Mouse (Mus musculus): Measurements from ENCODE around the gene Id1. TPM values are rescaled to one million over a fixed set of nuclear protein-coding genes. Genes with fewer than 3 reads are reported as not detected.
A peak's percentile ranks its signal among the peaks of the same experiment; 100 is the strongest.

Id1 gene
- polyA plus RNA-seq, 1 experiment from 2014 or later = 35.7 TPM

DNA sequence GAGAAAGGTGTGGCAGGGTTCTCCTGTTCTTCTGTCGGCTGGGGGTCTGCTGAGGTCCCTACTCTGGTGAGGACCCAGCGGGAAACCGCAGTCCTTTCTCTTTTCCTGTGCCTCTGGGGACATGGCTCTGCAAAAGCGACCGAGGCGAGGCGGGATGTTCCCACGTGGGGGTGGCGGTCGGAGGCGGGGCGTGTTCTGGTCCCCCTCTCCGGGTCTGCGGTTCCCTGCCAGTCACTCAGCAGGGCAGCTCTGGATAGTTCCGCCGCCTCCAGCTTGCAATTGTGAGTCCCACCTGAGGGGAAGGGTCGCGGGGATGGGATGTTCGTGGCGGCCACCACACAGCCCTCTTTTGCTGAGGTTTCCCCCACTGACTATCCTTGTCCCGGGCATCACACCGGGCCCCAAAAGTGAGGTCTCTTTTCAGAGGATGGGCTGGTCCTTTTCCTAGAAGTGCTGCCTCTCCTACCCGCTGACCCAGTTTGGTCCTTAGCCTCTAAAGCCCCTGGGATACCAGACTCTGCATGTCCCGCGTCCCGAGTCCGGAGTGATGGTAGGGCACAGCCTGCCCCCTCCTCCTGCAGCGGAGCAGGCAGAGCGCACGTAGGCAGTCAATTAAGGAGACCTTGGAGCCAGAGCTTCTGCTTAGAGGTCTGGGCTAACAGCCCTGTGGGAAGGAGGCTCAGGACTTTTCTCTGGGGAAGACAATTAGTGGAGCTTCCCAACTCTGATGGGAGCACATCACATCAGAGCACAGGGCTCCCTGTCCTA, 18.1 kb downstream of the Id1 start, which contains the start of gene Cox4i2:
TSS of gene Cox4i2 (plus strand) at position 230 of the 768 bp plus-strand sequence.
- Histone ChIP-seq H3K27ac (ENCODE audit: low read length) (no peak within 1 kb of the TSS), H3K36me3 (ENCODE audit: control insufficient read depth, insufficient read depth, low read length) (no peaks in the 10 kb centered on the region), H3K9me3 (replicated peaks; ENCODE audit: control insufficient read depth, low read length, poor library complexity, severe bottlenecking) (no peaks in the 10 kb centered on the region), H3K4me2 (ENCODE audit: low read length) (peak within 1 kb of the TSS; percentile 48), H3K4me3 (ENCODE audit: low read depth, low read length) (peak within 1 kb of the TSS; percentile 16), H3K27me3 (ENCODE audit: control insufficient read depth, insufficient read depth, low read depth, low read length) (no peaks in the 10 kb centered on the region), H3K9ac (ENCODE audit: low read depth, low read length) (peak within 1 kb of the TSS; percentile 34; the same call in 1 of the 2 replicates), H3K4me1 (ENCODE audit: control insufficient read depth, insufficient read depth, low read length) (peaks cover 7% of the 10 kb centered on the region; the same call in 1 of the 2 replicates)
- 0 out of 2 replicates have a peak, but pooled peaks have one; percentile 45 for ATAC-seq
- 2% methylated on average over 30 of the region's 30 CpGs for WGBS

DNA sequence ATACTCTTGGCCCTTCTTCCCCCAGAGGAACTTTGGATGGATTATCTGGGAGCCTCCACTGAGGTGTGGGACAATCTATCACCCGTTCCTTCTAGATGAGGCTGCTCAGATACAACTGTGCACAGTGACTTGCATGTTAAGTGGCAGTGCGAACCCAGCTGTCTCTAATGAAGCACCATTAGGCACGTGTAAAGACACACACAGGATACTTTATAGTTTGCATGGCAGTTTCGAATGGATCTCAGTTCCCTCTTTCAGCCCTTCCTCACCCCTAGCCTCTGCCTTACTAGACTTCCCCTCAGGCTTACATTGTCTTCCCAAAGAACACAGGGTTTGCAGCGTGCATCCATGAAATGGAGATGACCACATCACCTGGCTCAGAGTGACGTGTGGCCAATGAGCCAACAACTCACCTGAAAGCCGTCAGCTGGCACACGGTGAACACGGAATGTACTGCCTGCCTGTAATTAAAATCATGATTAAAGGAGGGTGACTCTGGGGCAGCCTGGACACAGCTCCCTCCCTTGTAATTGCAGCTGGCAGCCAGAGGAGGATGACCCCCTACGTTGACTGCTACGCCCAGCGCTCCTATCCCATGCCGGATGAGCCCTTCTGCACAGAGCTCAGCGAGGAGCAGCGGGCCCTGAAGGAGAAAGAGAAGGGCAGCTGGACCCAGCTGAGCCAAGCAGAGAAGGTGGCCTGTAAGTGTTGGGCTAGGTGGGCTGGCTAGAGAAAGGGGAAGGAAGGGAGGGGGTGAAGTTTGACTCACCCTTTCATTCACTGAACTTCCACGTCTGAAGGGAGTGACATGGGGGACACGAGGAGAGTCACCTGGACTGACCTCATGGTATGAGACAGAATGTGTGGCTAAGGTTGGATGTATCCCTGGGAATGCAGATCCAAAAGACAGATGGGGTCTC, 20.7 kb downstream of the Id1 start:
- no peak for ATAC-seq
- no peaks in the 10 kb centered on the region for H3K9me3 ChIP-seq (replicated peaks; ENCODE audit: control insufficient read depth, low read length, poor library complexity, severe bottlenecking)
- H3K9ac ChIP-seq (ENCODE audit: low read depth, low read length) = no peak overlapping the region
- 64% methylated on average over 17 of the region's 17 CpGs for WGBS
- no peaks in the 10 kb centered on the region for H3K27me3 ChIP-seq (ENCODE audit: control insufficient read depth, insufficient read depth, low read depth, low read length)
- no peak overlapping the region for H3K4me2 ChIP-seq (ENCODE audit: low read length)
- no peaks in the 10 kb centered on the region for H3K36me3 ChIP-seq (ENCODE audit: control insufficient read depth, insufficient read depth, low read length)
- no peak overlapping the region for H3K4me3 ChIP-seq (ENCODE audit: low read depth, low read length)
- H3K27ac ChIP-seq (ENCODE audit: low read length) = no peak overlapping the region
- H3K4me1 ChIP-seq (ENCODE audit: control insufficient read depth, insufficient read depth, low read length) = peaks cover 7% of the 10 kb centered on the region; the same call in 1 of the 2 replicates

DNA sequence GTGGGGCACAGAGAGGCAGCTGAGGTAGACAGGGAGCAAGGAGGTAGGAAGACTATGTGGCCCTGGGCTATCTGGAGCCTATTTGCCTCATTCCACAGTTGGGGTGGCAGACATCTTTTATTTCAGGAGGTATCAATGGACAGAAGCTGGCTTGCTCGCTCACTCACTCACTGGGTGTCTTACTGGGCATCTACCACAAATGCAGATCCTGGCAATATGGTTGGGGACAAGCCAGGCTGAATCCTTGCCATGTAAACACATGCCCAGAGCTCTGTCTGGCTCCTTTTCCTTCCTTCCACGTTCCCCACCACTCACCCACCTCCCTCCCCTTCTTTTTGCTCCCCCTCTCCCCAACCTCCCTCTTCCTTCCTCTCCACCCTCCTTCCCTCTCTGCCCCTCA, 21.4 kb downstream of the Id1 start:
- H3K27ac ChIP-seq (ENCODE audit: low read length) = no peak overlapping the region
- no peak overlapping the region for H3K9ac ChIP-seq (ENCODE audit: low read depth, low read length)
- no peaks in the 10 kb centered on the region for H3K9me3 ChIP-seq (replicated peaks; ENCODE audit: control insufficient read depth, low read length, poor library complexity, severe bottlenecking)
- no peak overlapping the region for H3K4me2 ChIP-seq (ENCODE audit: low read length)
- no peaks in the 10 kb centered on the region for H3K27me3 ChIP-seq (ENCODE audit: control insufficient read depth, insufficient read depth, low read depth, low read length)
- 59% methylated on average over 2 of the region's 2 CpGs for WGBS
- no peaks in the 10 kb centered on the region for H3K36me3 ChIP-seq (ENCODE audit: control insufficient read depth, insufficient read depth, low read length)
- H3K4me3 ChIP-seq (ENCODE audit: low read depth, low read length) = no peak overlapping the region
- ATAC-seq = no peak
- H3K4me1 ChIP-seq (ENCODE audit: control insufficient read depth, insufficient read depth, low read length) = peaks cover 7% of the 10 kb centered on the region; the same call in 1 of the 2 replicates

DNA sequence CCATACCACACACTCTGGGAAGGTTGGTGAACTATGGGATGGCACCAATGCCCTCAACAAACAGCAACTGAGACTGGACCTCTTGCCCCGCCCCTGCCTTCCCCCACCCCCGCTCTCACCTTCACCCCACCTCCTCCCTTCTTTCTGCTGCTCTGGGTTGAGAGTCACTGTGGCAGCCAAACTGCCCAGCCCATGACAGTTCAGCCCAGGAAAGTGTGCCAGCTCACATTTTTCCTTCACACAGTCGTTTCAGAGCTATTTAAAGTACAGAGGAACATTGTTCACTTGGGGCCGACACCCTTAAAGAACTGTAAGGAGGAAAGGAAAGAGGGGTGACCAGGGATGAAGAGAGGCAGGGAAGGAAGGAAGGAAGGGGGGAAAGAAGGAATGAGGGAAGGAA, 22.3 kb downstream of the Id1 start:
- no peak for ATAC-seq
- Histone ChIP-seq H3K4me3 (ENCODE audit: low read depth, low read length) (no peak overlapping the region), H3K27ac (ENCODE audit: low read length) (no peak overlapping the region), H3K36me3 (ENCODE audit: control insufficient read depth, insufficient read depth, low read length) (no peaks in the 10 kb centered on the region), H3K9ac (ENCODE audit: low read depth, low read length) (no peak overlapping the region), H3K27me3 (ENCODE audit: control insufficient read depth, insufficient read depth, low read depth, low read length) (no peaks in the 10 kb centered on the region), H3K4me1 (ENCODE audit: control insufficient read depth, insufficient read depth, low read length) (peaks cover 7% of the 10 kb centered on the region; the same call in 1 of the 2 replicates), H3K4me2 (ENCODE audit: low read length) (no peak overlapping the region), H3K9me3 (replicated peaks; ENCODE audit: control insufficient read depth, low read length, poor library complexity, severe bottlenecking) (no peaks in the 10 kb centered on the region)
- WGBS = 63% methylated on average over 4 of the region's 4 CpGs

DNA sequence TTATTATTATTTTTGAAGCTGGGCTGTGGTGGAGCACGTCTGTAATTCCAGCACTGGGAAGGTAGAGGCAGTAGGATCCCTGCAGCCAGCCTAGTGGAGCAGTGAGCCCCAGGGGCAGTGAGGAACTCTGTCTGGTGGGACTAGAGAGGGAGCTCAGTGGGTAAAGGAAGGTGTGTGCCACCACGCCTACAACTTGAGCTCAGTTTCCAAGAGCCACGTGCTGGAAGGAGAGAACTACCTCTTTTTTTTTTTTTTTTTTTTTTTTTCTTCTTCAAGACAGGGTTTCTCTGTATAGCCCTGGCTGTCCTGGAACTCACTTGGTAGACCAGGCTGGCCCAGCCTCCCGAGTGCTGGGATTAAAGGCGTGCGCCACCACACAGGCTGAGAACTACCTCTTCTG, 27.3 kb downstream of the Id1 start:
- Histone ChIP-seq H3K4me2 (ENCODE audit: low read length) (no peak overlapping the region), H3K36me3 (ENCODE audit: control insufficient read depth, insufficient read depth, low read length) (no peaks in the 10 kb centered on the region), H3K4me3 (ENCODE audit: low read depth, low read length) (no peak overlapping the region), H3K9ac (ENCODE audit: low read depth, low read length) (no peak overlapping the region), H3K4me1 (ENCODE audit: control insufficient read depth, insufficient read depth, low read length) (peaks cover 7% of the 10 kb centered on the region), H3K27me3 (ENCODE audit: control insufficient read depth, insufficient read depth, low read depth, low read length) (no peaks in the 10 kb centered on the region), H3K9me3 (replicated peaks; ENCODE audit: control insufficient read depth, low read length, poor library complexity, severe bottlenecking) (no peaks in the 10 kb centered on the region), H3K27ac (ENCODE audit: low read length) (no peak overlapping the region)
- WGBS = 78% methylated on average over 6 of the region's 6 CpGs
- no peak for ATAC-seq

DNA sequence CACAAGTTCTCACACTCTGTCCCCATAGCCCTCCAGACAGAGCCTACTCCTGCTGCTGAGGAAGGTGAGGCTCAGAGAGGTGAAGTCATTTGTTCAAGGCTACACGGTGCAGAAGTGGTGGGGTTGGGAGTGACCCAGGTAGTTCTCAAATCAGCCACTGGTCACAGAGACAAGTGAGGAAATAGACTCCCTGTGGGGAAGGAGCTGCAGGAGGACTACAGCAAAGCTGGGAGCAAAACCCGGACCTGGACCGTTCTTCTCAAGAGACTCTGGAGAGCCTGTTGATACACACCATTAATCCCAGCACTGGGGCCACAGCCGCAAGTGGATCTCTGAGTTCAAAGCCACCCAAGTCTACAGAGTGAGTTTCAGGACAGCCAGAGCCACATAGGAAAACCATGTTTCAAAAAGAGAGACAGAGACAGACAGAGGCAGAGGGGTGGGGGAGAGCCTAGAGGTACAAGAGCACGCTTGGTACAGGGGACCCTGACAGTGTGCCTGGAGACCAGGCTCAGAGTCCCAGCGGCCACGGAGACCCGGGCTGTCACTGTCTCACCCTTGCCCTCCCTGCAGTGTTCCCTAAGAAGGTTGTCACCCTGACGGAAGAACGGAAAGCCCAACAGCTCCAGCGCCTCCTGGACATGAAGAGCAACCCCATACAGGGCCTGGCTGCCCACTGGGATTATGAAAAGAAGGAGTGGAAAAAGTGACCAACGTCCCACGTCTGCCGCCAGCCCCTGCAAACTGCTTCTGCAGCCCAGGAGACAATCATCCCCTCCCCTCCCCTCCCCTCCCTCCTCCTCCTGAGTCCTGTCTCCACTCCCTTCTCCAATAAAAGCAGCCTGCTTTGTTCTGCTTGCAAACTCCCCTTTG, 28.4 kb downstream of the Id1 start:
- Histone ChIP-seq H3K4me1 (ENCODE audit: control insufficient read depth, insufficient read depth, low read length) (peaks cover 7% of the 10 kb centered on the region), H3K27ac (ENCODE audit: low read length) (no peak overlapping the region), H3K9me3 (replicated peaks; ENCODE audit: control insufficient read depth, low read length, poor library complexity, severe bottlenecking) (no peaks in the 10 kb centered on the region), H3K27me3 (ENCODE audit: control insufficient read depth, insufficient read depth, low read depth, low read length) (no peaks in the 10 kb centered on the region), H3K9ac (ENCODE audit: low read depth, low read length) (no peak overlapping the region), H3K4me3 (ENCODE audit: low read depth, low read length) (no peak overlapping the region), H3K36me3 (ENCODE audit: control insufficient read depth, insufficient read depth, low read length) (no peaks in the 10 kb centered on the region), H3K4me2 (ENCODE audit: low read length) (peak overlapping the region; percentile 31; the same call in 1 of the 2 replicates)
- 3% methylated on average over 14 of the region's 14 CpGs for WGBS
- ATAC-seq = no peak

DNA sequence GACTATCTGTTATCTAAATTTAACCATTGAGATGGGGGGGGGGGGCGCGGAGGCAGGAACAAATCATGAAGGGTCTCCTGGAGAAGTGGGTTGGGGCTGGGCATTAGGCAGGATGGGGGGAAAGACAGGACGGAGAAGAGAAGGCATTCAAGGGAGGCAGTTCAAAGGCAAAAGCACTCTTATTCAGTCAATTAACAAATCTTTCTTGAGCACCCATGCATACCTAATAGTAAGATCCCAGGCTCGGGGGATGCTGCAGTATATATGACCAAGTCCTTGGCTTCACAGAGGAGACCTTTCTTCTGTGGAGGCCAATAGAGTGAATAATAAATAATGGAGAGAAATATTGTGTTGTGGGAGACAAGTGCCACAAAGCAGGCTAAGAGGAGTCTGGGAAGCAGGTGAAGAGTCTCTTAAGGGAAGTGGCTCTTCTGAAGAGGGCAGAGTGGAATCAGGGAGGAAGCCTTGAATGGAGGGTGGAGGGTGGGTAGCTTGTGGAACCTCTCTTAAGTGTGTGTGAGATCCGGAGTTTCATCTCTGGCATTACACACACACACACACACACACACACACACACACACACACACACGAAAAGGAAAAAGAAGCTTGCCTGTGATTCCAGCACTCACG, 29.1 kb downstream of the Id1 start:
- peaks cover 7% of the 10 kb centered on the region for H3K4me1 ChIP-seq (ENCODE audit: control insufficient read depth, insufficient read depth, low read length)
- H3K27me3 ChIP-seq (ENCODE audit: control insufficient read depth, insufficient read depth, low read depth, low read length) = no peaks in the 10 kb centered on the region
- H3K36me3 ChIP-seq (ENCODE audit: control insufficient read depth, insufficient read depth, low read length) = no peaks in the 10 kb centered on the region
- ATAC-seq = no peak
- no peak overlapping the region for H3K27ac ChIP-seq (ENCODE audit: low read length)
- H3K4me2 ChIP-seq (ENCODE audit: low read length) = peak overlapping the region; percentile 31; the same call in 1 of the 2 replicates
- H3K4me3 ChIP-seq (ENCODE audit: low read depth, low read length) = no peak overlapping the region
- H3K9me3 ChIP-seq (replicated peaks; ENCODE audit: control insufficient read depth, low read length, poor library complexity, severe bottlenecking) = no peaks in the 10 kb centered on the region
- no peak overlapping the region for H3K9ac ChIP-seq (ENCODE audit: low read depth, low read length)
- WGBS = 12% methylated on average over 7 of the region's 7 CpGs
